Mouse (Mus musculus) midbrain, embryonic 11.5 days (tissue): ENCODE measurements around the gene Nt5c. TPM values are rescaled to one million over a fixed set of nuclear protein-coding genes. Genes with fewer than 3 reads are reported as not detected.
"Not testable (repeated sequence)": the region's sequence is repeated elsewhere in the genome, so short reads cannot be mapped to it uniquely, and the experiment has no call there.

Experiments used
- ATAC-seq: fragments of 200-750 bp; cut with Nextera tagmentation; 2 replicates; pipeline ENCODE4 v1.8.0; 2017; ENCODE audit warnings: moderate TSS enrichment, moderate library complexity; ENCODE audit not compliant: low FRiP score
- DNase-seq: peaks from one replicate; pipeline ENCODE4 v3.0.0; 2015; ENCODE audit warnings: low spot score; ENCODE audit errors: missing footprints
- H3K27ac ChIP-seq: fragments of 300-500 bp; sonication (generic); 2 replicates; pipeline ENCODE4 v1.5.1; 2014; ENCODE audit warnings: low read depth, low read length
- H3K27me3 ChIP-seq: fragments of 300-500 bp; sonication (generic); 2 replicates; pipeline ENCODE4 v1.6.1; 2014; ENCODE audit warnings: mild to moderate bottlenecking, low read length, moderate library complexity, mixed read lengths; ENCODE audit not compliant: control insufficient read depth, insufficient read depth
- H3K36me3 ChIP-seq: fragments of 300-500 bp; sonication (generic); 2 replicates; pipeline ENCODE4 v1.6.1; 2014; ENCODE audit warnings: mild to moderate bottlenecking, low read length, moderate library complexity, mixed read lengths; ENCODE audit not compliant: control insufficient read depth, insufficient read depth
- H3K4me1 ChIP-seq: fragments of 300-500 bp; sonication (generic); 2 replicates; pipeline ENCODE4 v1.6.1; 2014; ENCODE audit warnings: low read length; ENCODE audit not compliant: control insufficient read depth, insufficient read depth
- H3K4me2 ChIP-seq: fragments of 300-500 bp; sonication (generic); 2 replicates; pipeline ENCODE4 v1.6.1; 2014; ENCODE audit warnings: mild to moderate bottlenecking, moderate library complexity
- H3K4me3 ChIP-seq: fragments of 300-500 bp; sonication (generic); 2 replicates; pipeline ENCODE4 v1.5.1; 2014; ENCODE audit warnings: low read depth, low read length
- H3K9ac ChIP-seq: fragments of 300-500 bp; sonication (generic); 2 replicates; pipeline ENCODE4 v1.6.1; 2014; ENCODE audit warnings: low read length
- H3K9me3 ChIP-seq: fragments of 300-500 bp; sonication (generic); 2 replicates; pipeline ENCODE4 v1.6.1; 2016; ENCODE audit warnings: low read length; ENCODE audit not compliant: control insufficient read depth
- WGBS: fragments of 180-500 bp; shearing (Covaris S2); extraction: QIAGEN DNeasy Blood & Tissue Kit; methylation state at CpG from one replicate; pipeline ENCODE4 v1.1.7; 2014; 5-methylcytosine and 5-hydroxymethylcytosine counted together
- polyA plus RNA-seq: library from polyadenylated mRNA; unstranded; fragments of >200 nt; fragmentation: Nextera tagmentation; extraction: Ambion mirVana; gene quantifications from 2 replicates; pipeline ENCODE4 v1.2.1, GENCODE M21; 2014

The Nt5c gene
- polyA plus RNA-seq, 1 experiment from 2014 or later: 69.8 TPM

GRCm38 (mm10) chr11:115477388-115477787 is 14.3 kb downstream of the Nt5c start:
- H3K9me3 ChIP-seq, H3K27ac ChIP-seq, H3K9ac ChIP-seq, DNase-seq, H3K4me2 ChIP-seq, H3K27me3 ChIP-seq, H3K4me3 ChIP-seq, ATAC-seq, H3K4me1 ChIP-seq, H3K36me3 ChIP-seq: not testable (repeated sequence)
- 90% methylated on average over 7 of the region's 7 CpGs for WGBS

DNA sequence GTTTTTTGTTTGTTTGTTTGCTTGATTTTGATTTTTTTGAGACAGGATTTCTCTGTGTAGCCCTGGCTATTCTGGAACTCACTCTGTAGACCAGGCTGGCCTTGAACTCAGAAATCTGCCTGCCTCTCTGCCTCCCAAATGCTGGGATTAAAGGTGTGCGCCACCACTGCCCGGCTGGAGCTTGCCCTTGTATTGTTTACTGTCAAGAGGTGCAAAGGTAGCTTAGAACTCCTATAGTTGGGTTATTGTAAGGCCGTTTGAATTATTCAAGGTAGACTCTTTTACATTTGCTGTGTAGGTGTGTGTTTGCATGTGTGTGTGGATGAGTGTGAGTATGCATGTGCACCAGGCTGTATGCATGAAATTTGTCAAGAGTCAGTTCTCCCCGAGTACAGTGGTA is 15.0 kb downstream of the Nt5c start:
- DNase-seq, H3K9ac ChIP-seq, H3K9me3 ChIP-seq, H3K4me1 ChIP-seq, H3K4me3 ChIP-seq, H3K27me3 ChIP-seq, ATAC-seq, H3K27ac ChIP-seq, H3K4me2 ChIP-seq, H3K36me3 ChIP-seq: not testable (repeated sequence)
- WGBS: 86% methylated on average over 4 of the region's 4 CpGs

GRCm38 (mm10) chr11:115475758-115476237 is 15.9 kb downstream of the Nt5c start:
- Histone ChIP-seq H3K9me3 (no peaks in the 10 kb centered on the region), H3K4me2 (peak overlapping the region; percentile 71), H3K27me3 (no peaks in the 10 kb centered on the region), H3K36me3 (no peaks in the 10 kb centered on the region), H3K4me1 (peaks cover 9% of the 10 kb centered on the region; the same call in 1 of the 2 replicates), H3K27ac (no peak overlapping the region), H3K4me3 (peak overlapping the region; percentile 72), H3K9ac (peak overlapping the region; percentile 76)
- no peak for DNase-seq
- ATAC-seq: no peak
- WGBS: 4% methylated on average over 28 of the region's 28 CpGs

- no peaks in the 10 kb centered on the region for H3K36me3 ChIP-seq
- peaks cover 9% of the 10 kb centered on the region; the same call in 1 of the 2 replicates for H3K4me1 ChIP-seq
- H3K4me2 ChIP-seq: peak within 1 kb of the TSS; percentile 71
- peak within 1 kb of the TSS; percentile 71 for H3K27ac ChIP-seq
- H3K9me3 ChIP-seq: no peaks in the 10 kb centered on the region
- ATAC-seq: peak; percentile 97
- peak; percentile 98 for DNase-seq
- WGBS: under 1% methylated on average over 26 of the region's 26 CpGs
- H3K9ac ChIP-seq: peak within 1 kb of the TSS; percentile 76
- H3K4me3 ChIP-seq: peak within 1 kb of the TSS; percentile 72
- no peaks in the 10 kb centered on the region for H3K27me3 ChIP-seq
Measured at GRCm38 (mm10) chr11:115475025-115475757, 16.5 kb downstream of the Nt5c start, which contains the start of gene Armc7. Gene Armc7, plus strand, starts transcription at chr11:115475667.

DNA sequence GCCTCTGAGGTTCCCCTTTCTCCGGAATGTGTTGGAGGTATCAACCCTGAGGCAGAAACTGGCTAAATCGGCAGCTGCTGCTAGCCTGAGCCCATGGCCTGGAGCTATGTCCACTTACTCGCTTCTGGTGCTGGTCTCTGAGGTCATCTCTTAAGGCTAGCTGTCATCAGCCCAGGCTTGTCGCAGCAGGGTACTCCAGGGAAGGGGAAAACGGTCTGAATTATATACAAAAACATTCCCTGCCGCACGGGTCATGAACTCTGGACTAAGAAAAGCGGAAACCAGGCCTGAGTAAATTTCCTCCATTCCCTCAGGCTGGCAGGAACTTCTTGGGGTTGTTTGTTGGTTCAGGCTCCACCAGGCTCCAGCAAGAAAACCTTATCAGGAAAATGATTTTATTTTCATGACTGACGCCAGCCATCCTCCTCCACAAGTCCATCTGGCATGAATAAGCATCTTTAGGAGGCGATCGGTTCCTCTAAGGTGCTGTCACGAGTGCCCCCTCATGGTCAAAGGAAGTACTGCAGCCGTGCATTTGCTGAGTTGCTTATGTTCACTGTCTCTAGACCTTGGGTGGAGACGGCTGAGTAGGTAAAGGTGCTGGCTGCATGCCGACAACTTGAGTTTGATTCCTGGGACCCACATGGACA is 17.9 kb downstream of the Nt5c start:
- no peaks in the 10 kb centered on the region for H3K27me3 ChIP-seq
- H3K27ac ChIP-seq: no peak overlapping the region
- peak; percentile 100 for DNase-seq
- 0 out of 2 replicates have a peak overlapping the region, but pooled peaks have one; percentile 8 for H3K4me2 ChIP-seq
- WGBS: 22% methylated on average over 15 of the region's 15 CpGs
- no peak overlapping the region for H3K4me3 ChIP-seq
- no peaks in the 10 kb centered on the region for H3K9me3 ChIP-seq
- peaks cover 9% of the 10 kb centered on the region; the same call in 1 of the 2 replicates for H3K4me1 ChIP-seq
- no peaks in the 10 kb centered on the region for H3K36me3 ChIP-seq
- ATAC-seq: peak; percentile 28; the same call in 1 of the 2 replicates
- no peak overlapping the region for H3K9ac ChIP-seq

GRCm38 (mm10) chr11:115472183-115472582 is 19.5 kb downstream of the Nt5c start:
- Histone ChIP-seq H3K27ac (no peak overlapping the region), H3K9ac (no peak overlapping the region)
- WGBS: 90% methylated on average over 7 of the region's 7 CpGs

GRCm38 (mm10) chr11:115467217-115467618 is 24.4 kb downstream of the Nt5c start:
- no peak for DNase-seq
- WGBS: 45% methylated on average over 4 of the region's 4 CpGs
- Histone ChIP-seq H3K27ac (no peak overlapping the region), H3K4me2 (no peak overlapping the region), H3K9ac (no peak overlapping the region), H3K4me3 (no peak overlapping the region), H3K4me1 (no peaks in the 10 kb centered on the region), H3K9me3 (no peaks in the 10 kb centered on the region), H3K27me3 (no peaks in the 10 kb centered on the region), H3K36me3 (no peaks in the 10 kb centered on the region)
- no peak for ATAC-seq

More at GRCm38 (mm10) chr11:115472183-115472582, 19.5 kb downstream of the Nt5c start:
- DNase-seq: no peak
- H3K4me3 ChIP-seq: no peak overlapping the region
- no peaks in the 10 kb centered on the region for H3K36me3 ChIP-seq
- no peak overlapping the region for H3K4me2 ChIP-seq
- no peaks in the 10 kb centered on the region for H3K9me3 ChIP-seq
- H3K4me1 ChIP-seq: peaks cover 9% of the 10 kb centered on the region; the same call in 1 of the 2 replicates
- H3K27me3 ChIP-seq: no peaks in the 10 kb centered on the region
- ATAC-seq: no peak

DNA sequence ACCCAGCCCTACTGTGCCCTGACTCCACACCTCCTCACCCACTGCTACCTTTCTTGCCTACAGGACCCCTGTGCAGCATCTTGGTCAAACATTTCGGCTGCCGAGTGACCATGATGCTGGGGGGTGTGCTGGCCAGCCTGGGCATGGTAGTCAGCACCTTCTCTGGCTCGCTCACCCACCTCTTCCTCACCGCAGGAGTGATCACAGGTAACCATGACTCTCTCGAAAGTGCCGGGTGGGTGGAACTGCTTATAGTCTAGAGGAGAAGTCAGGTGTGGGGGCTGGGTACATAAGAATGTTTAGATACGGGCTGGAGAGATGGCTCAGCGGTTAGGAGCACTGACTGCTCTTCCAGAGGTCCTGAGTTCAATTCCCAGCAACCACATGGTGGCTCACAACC is 26.8 kb downstream of the Nt5c start:
- no peak overlapping the region for H3K4me2 ChIP-seq
- no peaks in the 10 kb centered on the region for H3K4me1 ChIP-seq
- no peak for DNase-seq
- no peaks in the 10 kb centered on the region for H3K27me3 ChIP-seq
- WGBS: 94% methylated on average over 8 of the region's 8 CpGs
- no peak overlapping the region for H3K27ac ChIP-seq
- no peak overlapping the region for H3K4me3 ChIP-seq
- ATAC-seq: no peak
- H3K9me3 ChIP-seq: no peaks in the 10 kb centered on the region
- H3K9ac ChIP-seq: no peak overlapping the region
- H3K36me3 ChIP-seq: no peaks in the 10 kb centered on the region

GRCm38 (mm10) chr11:115463397-115463796 is 28.3 kb downstream of the Nt5c start:
- Histone ChIP-seq H3K4me2 (no peak overlapping the region), H3K27ac (no peak overlapping the region), H3K36me3 (no peaks in the 10 kb centered on the region), H3K9ac (no peak overlapping the region), H3K4me1 (no peaks in the 10 kb centered on the region), H3K4me3 (no peak overlapping the region), H3K27me3 (no peaks in the 10 kb centered on the region), H3K9me3 (no peaks in the 10 kb centered on the region)
- ATAC-seq (no peak), DNase-seq (no peak)
- 81% methylated on average over 11 of the region's 11 CpGs for WGBS
